Mouse (Mus musculus): ENCODE results near the gene Vmn2r20. TPM values are rescaled to one million over a fixed set of nuclear protein-coding genes. Genes with fewer than 3 reads are reported as not detected.

Gene Vmn2r20
- polyA plus RNA-seq (2017; shearing (Covaris generic)): under 1 TPM; 0.01 to 0.16 TPM

GRCm38 (mm10) chr6:123418016-123418415 lies at the start of gene Vmn2r20:
TSS of gene Vmn2r20 (minus strand) at chr6:123418116.

Other genes starting within 250 kb of the Vmn2r20 start
- not detected for gene Clec4b2, start 245.2 kb downstream of the Vmn2r20 start, polyA plus RNA-seq (2017; shearing (Covaris generic))
- 10 to 100 TPM in 1 of 2 experiments, 1 to 10 TPM in 1; 1.3 to 14.6 TPM for gene Clec4n, start 188.3 kb downstream of the Vmn2r20 start, polyA plus RNA-seq (2017; shearing (Covaris generic))
- not detected for gene Clec4d, start 156.0 kb downstream of the Vmn2r20 start, polyA plus RNA-seq (2017; shearing (Covaris generic))
- gene Clec4e, start 128.2 kb downstream of the Vmn2r20 start, polyA plus RNA-seq (2017; shearing (Covaris generic)): under 1 TPM in 1 of 2 experiments, not detected in 1; 0.72 TPM
- under 1 TPM in 1 of 2 experiments, not detected in 1; 0.12 TPM for gene Vmn2r19, start 109.8 kb downstream of the Vmn2r20 start, polyA plus RNA-seq (2017; shearing (Covaris generic))
- gene Vmn2r21, start 115.3 kb upstream of the Vmn2r20 start, polyA plus RNA-seq (2017; shearing (Covaris generic)): not detected
- under 1 TPM in 1 of 2 experiments, not detected in 1; 0.04 TPM for gene Vmn2r22, start 232.6 kb upstream of the Vmn2r20 start, polyA plus RNA-seq (2017; shearing (Covaris generic))